Mouse (Mus musculus) lung, embryonic 14.5 days (tissue): ENCODE data around the gene Gm21865. TPM values are rescaled to one million over a fixed set of nuclear protein-coding genes. Genes with fewer than 3 reads are reported as not detected.
"Not testable (repeated sequence)": the region's sequence is repeated elsewhere in the genome, so short reads cannot be mapped to it uniquely, and the experiment has no call there.

Source experiments
- ATAC-seq: fragments of 200-750 bp; cut with Nextera tagmentation; 2 replicates; pipeline ENCODE4 v1.8.0; 2017; ENCODE audit warnings: mild to moderate bottlenecking, moderate TSS enrichment, moderate library complexity; ENCODE audit not compliant: insufficient read depth
- DNase-seq: peaks from one replicate; pipeline ENCODE4 v3.0.0-alpha.2; 2015
- H3K27ac ChIP-seq: fragments of 300-500 bp; sonication (generic); 2 replicates; pipeline ENCODE4 v1.5.1; 2014; ENCODE audit warnings: low read depth, mild to moderate bottlenecking, moderate library complexity
- H3K27me3 ChIP-seq: fragments of 300-500 bp; sonication (generic); 2 replicates; pipeline ENCODE4 v1.6.1; 2014; ENCODE audit warnings: low read length, control low read depth; ENCODE audit not compliant: insufficient read depth
- H3K36me3 ChIP-seq: fragments of 300-500 bp; sonication (generic); 2 replicates; pipeline ENCODE4 v1.6.1; 2014; ENCODE audit warnings: control low read depth; ENCODE audit not compliant: insufficient read depth
- H3K4me1 ChIP-seq: fragments of 300-500 bp; sonication (generic); 2 replicates; pipeline ENCODE4 v1.6.1; 2014; ENCODE audit warnings: antibody characterized with exemption, control low read depth; ENCODE audit not compliant: insufficient read depth
- H3K4me2 ChIP-seq: fragments of 300-500 bp; sonication (generic); 2 replicates; pipeline ENCODE4 v1.6.1; 2014; ENCODE audit warnings: mild to moderate bottlenecking
- H3K4me3 ChIP-seq: fragments of 300-500 bp; sonication (generic); 2 replicates; pipeline ENCODE4 v1.5.1; 2014; ENCODE audit warnings: low read depth, low read length
- H3K9ac ChIP-seq: fragments of 300-500 bp; sonication (generic); 2 replicates; pipeline ENCODE4 v1.6.1; 2014
- H3K9me3 ChIP-seq: fragments of 300-500 bp; sonication (generic); 2 replicates; pipeline ENCODE4 v1.6.1; 2016; ENCODE audit warnings: low read depth, low read length, control low read depth
- WGBS: fragments of 180-500 bp; shearing (Covaris S2); extraction: QIAGEN DNeasy Blood & Tissue Kit; methylation state at CpG from one replicate; pipeline ENCODE4 v1.1.7; 2014; 5-methylcytosine and 5-hydroxymethylcytosine counted together
- polyA plus RNA-seq: library from polyadenylated mRNA; unstranded; fragments of >200 nt; fragmentation: Nextera tagmentation; extraction: Ambion mirVana; gene quantifications from 2 replicates; pipeline ENCODE4 v1.2.1, GENCODE M21; 2014

Gene Gm21865
- polyA plus RNA-seq, result not detected in 2 replicates

DNA sequence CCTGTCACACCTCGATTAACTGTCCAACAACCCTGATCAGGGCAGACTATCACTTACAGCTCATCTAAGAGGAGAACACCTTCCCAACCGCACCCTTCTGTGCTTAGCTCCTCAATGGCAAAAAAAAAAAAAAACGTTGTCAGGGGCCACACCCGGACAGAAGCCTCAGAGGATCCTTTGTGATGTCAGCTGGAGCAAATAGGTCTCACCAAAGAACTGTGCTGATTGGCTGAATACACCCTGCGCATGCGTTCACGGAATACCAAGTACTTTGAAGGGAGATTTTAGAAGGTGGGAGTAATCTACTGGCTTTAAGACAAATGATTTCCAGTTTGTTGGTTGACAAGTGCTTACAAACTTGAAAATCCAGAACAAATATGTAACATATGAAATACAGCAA, at the start of gene Gm21865:
TSS of gene Gm21865 (minus strand) at position 101 of the 400 bp plus-strand sequence.
- not testable (repeated sequence) for H3K36me3 ChIP-seq, H3K9me3 ChIP-seq, H3K4me1 ChIP-seq, H3K9ac ChIP-seq, ATAC-seq, H3K4me3 ChIP-seq, H3K4me2 ChIP-seq, H3K27ac ChIP-seq, DNase-seq, H3K27me3 ChIP-seq
- WGBS, result no CpG with 5 or more reads among the region's 7 CpGs

Other genes with a start within 250 kb of the Gm21865 start
- gene Gm21882, start 64.6 kb upstream of the Gm21865 start, polyA plus RNA-seq, result not detected in 2 replicates